Mouse (Mus musculus): ENCODE measurements around the gene Col9a1.

Col9a1 gene

GRCm38 (mm10) chr1:24177224-24177851 lies at the start of gene Col9a1:
Col9a1 (plus strand) TSS chr1:24177610.
- DNase-seq (ENCODE audit: low spot score) = no peak

GRCm38 (mm10) chr1:24127866-24128265 lies 49.5 kb upstream of the Col9a1 start:
- no peak for DNase-seq (ENCODE audit: low spot score)

GRCm38 (mm10) chr1:24133853-24134252 lies 43.6 kb upstream of the Col9a1 start:
- no peak for DNase-seq (ENCODE audit: low spot score)

GRCm38 (mm10) chr1:24134792-24135191 lies 42.6 kb upstream of the Col9a1 start:
- no peak for DNase-seq (ENCODE audit: low spot score)

- DNase-seq (ENCODE audit: low spot score) = peak; percentile 32
Measured at GRCm38 (mm10) chr1:24137133-24137532, 40.3 kb upstream of the Col9a1 start.

GRCm38 (mm10) chr1:24140555-24140954 lies 36.9 kb upstream of the Col9a1 start:
- no peak for DNase-seq (ENCODE audit: low spot score)

GRCm38 (mm10) chr1:24143504-24143903 lies 33.9 kb upstream of the Col9a1 start:
- no peak for DNase-seq (ENCODE audit: low spot score)

- no peak for DNase-seq (ENCODE audit: low spot score)
Measured at GRCm38 (mm10) chr1:24157751-24158150, 19.7 kb upstream of the Col9a1 start.

- no peak for DNase-seq (ENCODE audit: low spot score)
Measured at GRCm38 (mm10) chr1:24169410-24169809, 8.0 kb upstream of the Col9a1 start.

GRCm38 (mm10) chr1:24171205-24171866 lies 6.1 kb upstream of the Col9a1 start:
- peak; percentile 12 for DNase-seq (ENCODE audit: low spot score)

- DNase-seq (ENCODE audit: low spot score) = no peak
Measured at GRCm38 (mm10) chr1:24171898-24172297, 5.5 kb upstream of the Col9a1 start.

- no peak for DNase-seq (ENCODE audit: low spot score)
Measured at GRCm38 (mm10) chr1:24172656-24173055, 4.8 kb upstream of the Col9a1 start.

GRCm38 (mm10) chr1:24175761-24176160 lies 1.6 kb upstream of the Col9a1 start:
- DNase-seq (ENCODE audit: low spot score) = no peak

GRCm38 (mm10) chr1:24179856-24180255 lies 2.4 kb downstream of the Col9a1 start:
- DNase-seq (ENCODE audit: low spot score) = no peak

- DNase-seq (ENCODE audit: low spot score) = no peak
Measured at GRCm38 (mm10) chr1:24184981-24185380, 7.6 kb downstream of the Col9a1 start.

- no peak for DNase-seq (ENCODE audit: low spot score)
Measured at GRCm38 (mm10) chr1:24186964-24187363, 9.6 kb downstream of the Col9a1 start.

GRCm38 (mm10) chr1:24191668-24192067 lies 14.3 kb downstream of the Col9a1 start:
- no peak for DNase-seq (ENCODE audit: low spot score)

- no peak for DNase-seq (ENCODE audit: low spot score)
Measured at GRCm38 (mm10) chr1:24194111-24194510, 16.7 kb downstream of the Col9a1 start.

- DNase-seq (ENCODE audit: low spot score) = no peak
Measured at GRCm38 (mm10) chr1:24195070-24195840, 17.8 kb downstream of the Col9a1 start.

- no peak for DNase-seq (ENCODE audit: low spot score)
Measured at GRCm38 (mm10) chr1:24195951-24196517, 18.6 kb downstream of the Col9a1 start.

- no peak for DNase-seq (ENCODE audit: low spot score)
Measured at GRCm38 (mm10) chr1:24211621-24212385, 34.4 kb downstream of the Col9a1 start.

- no peak for DNase-seq (ENCODE audit: low spot score)
Measured at GRCm38 (mm10) chr1:24219041-24219440, 41.6 kb downstream of the Col9a1 start.
